Mouse (Mus musculus): ENCODE measurements around the gene Mrpl33. TPM values are rescaled to one million over a fixed set of nuclear protein-coding genes. Genes with fewer than 3 reads are reported as not detected.
"Not testable (repeated sequence)": the region's sequence is repeated elsewhere in the genome, so short reads cannot be mapped to it uniquely, and the experiment has no call there.

Mrpl33 gene
- polyA plus RNA-seq, 1 experiment from 2014 or later, result 240 TPM

DNA sequence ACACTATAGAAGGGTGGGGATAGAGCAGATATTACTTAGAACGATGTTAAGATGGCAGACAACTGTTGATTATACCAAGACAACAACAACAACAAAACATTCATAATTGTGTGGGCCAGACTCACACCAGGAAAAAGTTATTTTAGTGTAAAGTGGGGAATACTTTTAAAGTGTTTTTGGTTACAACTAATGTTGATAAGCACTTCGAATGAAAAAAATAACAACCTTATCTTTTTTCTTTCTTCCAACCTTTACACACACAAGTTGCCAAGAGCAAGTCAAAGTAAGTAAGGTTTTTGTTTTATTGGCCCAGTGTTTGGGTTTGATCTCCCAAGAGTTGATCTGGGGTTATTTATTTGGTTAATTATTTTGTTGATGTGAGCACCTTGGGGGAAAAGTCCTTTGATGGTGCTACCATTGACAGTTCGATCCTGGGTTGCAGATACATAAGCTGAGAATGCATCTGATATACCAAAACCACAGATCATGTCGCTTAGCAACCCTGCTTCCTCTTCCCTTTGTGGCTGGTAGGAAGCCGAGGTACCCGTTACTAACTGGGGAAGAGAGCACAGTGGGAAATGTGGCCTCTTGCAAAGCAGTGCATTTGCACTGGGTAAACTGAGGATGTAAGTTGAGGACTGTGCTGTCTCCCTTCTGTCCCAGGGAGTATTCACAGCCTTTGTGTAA is 17.7 kb downstream of the Mrpl33 start:
- Histone ChIP-seq H3K9me3 (replicated peaks) (no peaks in the 10 kb centered on the region), H3K4me2 (peak overlapping the region; percentile 66), H3K27me3 (no peaks in the 10 kb centered on the region), H3K27ac (peak overlapping the region; percentile 90), H3K9ac (peak overlapping the region; percentile 83), H3K36me3 (peaks cover 32% of the 10 kb centered on the region), H3K4me1 (replicated peaks) (peaks cover 19% of the 10 kb centered on the region), H3K4me3 (replicated peaks) (peak overlapping the region; percentile 87)
- no peak for DNase-seq
- 11% methylated on average over 6 of the region's 6 CpGs for WGBS (ENCODE audit: insufficient replicate concordance)
- ATAC-seq (ENCODE audit: low read depth), result no peak

DNA sequence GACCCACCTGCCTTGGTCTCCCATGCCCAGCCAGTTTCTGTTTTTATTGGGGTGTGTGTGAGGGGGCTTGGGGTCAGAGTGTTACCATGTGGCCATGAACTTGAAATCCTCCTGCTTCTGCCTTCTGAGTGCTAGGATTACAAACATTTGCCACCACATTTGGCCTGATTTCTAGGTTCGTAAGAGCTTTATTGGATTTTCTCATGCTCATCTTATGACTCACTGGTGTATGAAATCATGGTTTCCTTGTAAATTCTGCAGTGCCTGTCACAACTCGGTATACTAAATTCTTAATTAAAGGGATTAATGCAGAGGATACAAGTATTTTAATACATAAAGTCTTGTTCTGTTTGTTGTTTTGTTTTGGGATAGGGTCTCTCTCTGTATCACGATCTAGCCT is 23.6 kb downstream of the Mrpl33 start:
- Histone ChIP-seq H3K27me3 (no peaks in the 10 kb centered on the region), H3K9ac (no peak overlapping the region), H3K4me2 (no peak overlapping the region), H3K4me1 (replicated peaks) (peaks cover 9% of the 10 kb centered on the region), H3K4me3 (replicated peaks) (no peak overlapping the region), H3K27ac (no peak overlapping the region), H3K9me3 (replicated peaks) (no peaks in the 10 kb centered on the region), H3K36me3 (peaks cover 64% of the 10 kb centered on the region)
- no peak for DNase-seq
- 82% methylated on average over 3 of the region's 3 CpGs for WGBS (ENCODE audit: insufficient replicate concordance)
- ATAC-seq (ENCODE audit: low read depth), result no peak

DNA sequence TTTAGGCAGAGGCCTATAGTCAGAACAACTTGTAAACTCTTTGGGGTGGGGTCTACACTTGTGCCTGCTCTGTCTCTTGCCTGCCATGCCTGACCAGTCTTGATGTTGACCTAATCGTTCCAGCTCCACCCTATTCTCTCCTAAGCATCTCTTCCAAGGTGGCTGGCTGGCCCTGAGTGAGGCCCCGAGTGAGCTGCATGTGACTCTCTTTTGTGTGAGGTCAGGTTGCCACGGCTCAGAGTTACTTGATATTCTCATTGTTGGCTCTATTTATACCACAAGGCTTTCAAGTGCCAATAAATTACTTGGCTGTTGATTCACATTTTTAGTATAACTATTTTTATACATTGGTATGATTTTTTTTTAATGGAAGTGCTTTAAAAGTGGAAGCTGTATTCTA is 30.4 kb downstream of the Mrpl33 start:
- H3K27me3 ChIP-seq, result no peaks in the 10 kb centered on the region
- no peak for ATAC-seq (ENCODE audit: low read depth)
- DNase-seq, result no peak

DNA sequence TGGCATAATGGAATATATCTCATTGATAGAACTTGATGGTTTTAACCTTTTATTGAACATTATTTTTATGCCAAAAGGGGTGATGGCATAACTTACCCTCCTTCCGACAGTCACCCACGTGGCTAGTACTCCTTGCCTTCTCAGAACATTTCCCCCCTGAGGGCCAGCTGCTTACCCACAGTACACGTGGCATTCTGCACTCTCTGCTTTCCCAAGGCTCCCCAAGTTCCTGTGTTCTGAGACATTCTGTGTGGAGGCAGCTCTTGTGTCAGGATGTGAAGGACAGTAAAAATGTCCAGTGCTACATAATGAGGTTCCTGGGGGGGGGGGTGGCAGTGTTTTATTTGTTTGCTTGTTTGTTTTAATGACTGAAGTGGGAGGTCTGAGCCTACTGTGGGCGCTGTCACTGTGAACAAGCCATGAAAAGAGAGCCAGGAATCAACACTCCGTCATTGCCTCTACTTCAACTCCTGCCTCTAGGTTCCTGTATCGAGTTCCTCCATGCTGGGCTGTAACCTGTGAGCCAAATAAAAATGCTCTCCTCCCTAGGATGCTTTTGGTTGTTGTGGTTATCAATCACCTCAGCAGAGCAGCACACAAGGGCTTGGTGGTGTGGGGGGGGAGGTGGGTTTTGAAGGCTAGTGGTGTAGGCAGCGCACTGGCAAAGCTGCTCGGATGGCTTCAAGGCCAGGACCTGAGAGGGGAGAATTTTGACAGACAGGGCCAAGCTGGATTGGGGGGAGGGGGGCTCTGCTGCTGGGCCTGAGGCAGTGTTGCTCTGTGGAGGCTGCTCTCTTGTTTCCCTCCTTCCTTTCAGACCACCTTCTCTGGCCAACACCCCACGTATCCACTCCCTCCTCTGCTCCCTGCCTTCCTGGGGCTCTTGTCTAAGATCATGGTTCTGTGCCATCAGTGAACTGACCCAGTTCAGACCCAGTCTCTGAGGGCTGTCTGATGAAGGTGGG is 31.1 kb downstream of the Mrpl33 start:
- Histone ChIP-seq H3K27me3 (no peaks in the 10 kb centered on the region), H3K4me2 (no peak overlapping the region), H3K4me3 (replicated peaks) (no peak overlapping the region), H3K36me3 (peaks cover 5% of the 10 kb centered on the region; the same call in 1 of the 2 replicates), H3K27ac (no peak overlapping the region), H3K4me1 (replicated peaks) (no peaks in the 10 kb centered on the region), H3K9me3 (replicated peaks) (no peaks in the 10 kb centered on the region), H3K9ac (no peak overlapping the region)
- ATAC-seq (ENCODE audit: low read depth) (no peak), DNase-seq (no peak)
- WGBS (ENCODE audit: insufficient replicate concordance), result 74% methylated on average over 9 of the region's 9 CpGs

More for the DNA sequence above, 30.4 kb downstream of the Mrpl33 start:
- Histone ChIP-seq H3K27ac (no peak overlapping the region), H3K36me3 (peaks cover 12% of the 10 kb centered on the region), H3K9me3 (replicated peaks) (no peaks in the 10 kb centered on the region), H3K4me3 (replicated peaks) (no peak overlapping the region), H3K4me2 (no peak overlapping the region), H3K9ac (no peak overlapping the region), H3K4me1 (replicated peaks) (no peaks in the 10 kb centered on the region)
- WGBS (ENCODE audit: insufficient replicate concordance), result 60% methylated on average over 3 of the region's 3 CpGs

DNA sequence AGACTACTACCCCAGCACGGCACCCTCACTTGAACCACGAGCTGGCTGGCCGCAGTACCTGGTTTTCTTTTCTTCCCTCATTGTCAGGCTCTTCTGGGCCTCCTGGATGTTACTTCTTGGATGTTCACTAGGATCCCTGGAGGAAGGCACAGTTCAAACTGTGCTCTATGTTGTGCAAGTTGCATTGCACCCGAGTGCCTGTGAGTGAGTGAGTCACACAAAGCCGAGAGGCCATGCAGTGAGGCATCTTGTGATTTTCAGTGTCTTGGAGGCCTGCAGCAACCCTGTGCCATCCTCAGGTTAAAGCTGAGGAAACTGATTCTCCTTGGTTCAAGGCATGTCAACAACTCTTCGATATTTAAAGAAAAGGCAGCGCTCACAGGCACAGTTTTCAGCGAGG is 31.8 kb downstream of the Mrpl33 start:
- Histone ChIP-seq H3K27ac (no peak overlapping the region), H3K9ac (no peak overlapping the region), H3K9me3 (replicated peaks) (no peaks in the 10 kb centered on the region), H3K4me1 (replicated peaks) (no peaks in the 10 kb centered on the region), H3K4me2 (no peak overlapping the region), H3K4me3 (replicated peaks) (no peak overlapping the region), H3K36me3 (peaks cover 2% of the 10 kb centered on the region; the same call in 1 of the 2 replicates), H3K27me3 (no peaks in the 10 kb centered on the region)
- WGBS (ENCODE audit: insufficient replicate concordance), result 77% methylated on average over 8 of the region's 8 CpGs
- no peak for DNase-seq
- ATAC-seq (ENCODE audit: low read depth), result no peak

DNA sequence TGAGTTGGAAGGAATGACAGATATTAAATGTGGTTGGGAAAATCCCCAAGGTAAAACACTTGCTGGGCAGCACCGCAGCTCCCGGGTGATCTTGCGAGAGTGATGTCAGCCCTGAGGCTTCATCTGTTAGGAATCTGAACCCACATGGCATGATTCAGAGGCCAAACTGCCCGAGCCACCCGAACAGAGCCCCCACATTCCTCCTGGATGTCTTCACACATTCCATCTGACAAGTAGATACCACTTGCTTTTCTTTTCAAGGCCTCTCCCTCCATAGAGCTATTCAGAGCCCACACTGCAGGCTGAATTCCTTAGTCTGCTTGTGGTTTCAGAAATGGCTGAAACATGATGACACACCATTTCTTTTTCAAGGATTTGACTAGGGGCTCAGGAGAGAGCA is 33.3 kb downstream of the Mrpl33 start:
- H3K27me3 ChIP-seq, result no peaks in the 10 kb centered on the region
- ATAC-seq (ENCODE audit: low read depth) (no peak), DNase-seq (no peak)
- 0 out of 2 replicates have a peak, but pooled peaks cover 4% of the 10 kb centered on the region for H3K4me1 ChIP-seq (replicated peaks)
- no peaks in the 10 kb centered on the region for H3K9me3 ChIP-seq (replicated peaks)
- H3K4me2 ChIP-seq, result no peak overlapping the region
- WGBS (ENCODE audit: insufficient replicate concordance), result 64% methylated on average over 5 of the region's 5 CpGs
- H3K9ac ChIP-seq, result no peak overlapping the region
- 0 out of 2 replicates have a peak, but pooled peaks cover 2% of the 10 kb centered on the region for H3K36me3 ChIP-seq
- H3K27ac ChIP-seq, result no peak overlapping the region
- no peak overlapping the region for H3K4me3 ChIP-seq (replicated peaks)

DNA sequence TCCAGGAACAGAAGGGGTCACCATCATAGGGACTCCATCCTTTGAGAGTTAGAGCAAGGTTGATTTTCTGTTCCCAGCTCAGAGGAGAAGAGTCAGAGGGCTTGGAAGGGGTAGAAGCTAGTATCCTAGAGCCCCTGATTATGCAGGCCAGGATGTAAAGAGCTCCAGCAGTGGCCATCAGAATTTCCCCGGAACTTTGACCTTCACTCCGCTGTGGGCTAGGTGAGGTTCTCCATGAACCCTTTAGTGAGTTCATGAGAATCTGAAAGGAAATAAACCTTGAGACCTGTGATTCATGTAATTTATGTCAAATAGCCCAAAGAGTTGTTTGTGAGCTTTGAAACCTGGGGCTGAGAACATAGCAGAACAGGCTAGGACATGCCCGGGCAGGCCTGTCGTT is 34.4 kb downstream of the Mrpl33 start:
- H3K4me2 ChIP-seq, result not testable (repeated sequence)

DNA sequence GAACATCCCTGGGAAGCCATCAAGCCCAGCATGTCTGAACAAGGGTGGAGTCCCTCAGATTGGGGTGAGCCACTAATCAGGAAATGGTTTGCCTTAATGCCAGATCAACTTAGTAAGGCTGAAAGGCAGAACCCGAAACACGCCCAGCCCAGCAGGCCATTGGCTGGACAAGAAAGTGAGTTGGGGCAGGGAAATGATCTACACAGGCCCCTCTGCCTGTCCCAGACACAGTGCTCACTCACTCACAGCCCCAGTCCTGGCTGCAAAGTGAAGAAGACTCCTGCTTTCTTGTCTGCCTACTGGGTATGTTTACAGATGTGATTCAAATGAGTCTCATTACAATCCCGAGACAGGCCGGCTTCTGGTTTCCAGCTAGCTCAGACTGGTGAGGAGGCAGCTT is 37.4 kb downstream of the Mrpl33 start:
- peaks cover 9% of the 10 kb centered on the region for H3K4me1 ChIP-seq (replicated peaks)
- no peak overlapping the region for H3K4me3 ChIP-seq (replicated peaks)
- WGBS (ENCODE audit: insufficient replicate concordance), result 65% methylated on average over 4 of the region's 4 CpGs
- ATAC-seq (ENCODE audit: low read depth) (no peak), DNase-seq (no peak)
- no peak overlapping the region for H3K27ac ChIP-seq
- H3K4me2 ChIP-seq, result no peak overlapping the region
- H3K36me3 ChIP-seq, result no peaks in the 10 kb centered on the region
- no peaks in the 10 kb centered on the region for H3K9me3 ChIP-seq (replicated peaks)
- no peaks in the 10 kb centered on the region for H3K27me3 ChIP-seq
- H3K9ac ChIP-seq, result no peak overlapping the region

More for the DNA sequence above, 34.4 kb downstream of the Mrpl33 start:
- H3K27me3 ChIP-seq; H3K27ac ChIP-seq; H3K4me3 ChIP-seq (replicated peaks); H3K36me3 ChIP-seq; ATAC-seq (ENCODE audit: low read depth); H3K9ac ChIP-seq; DNase-seq; H3K4me1 ChIP-seq (replicated peaks); H3K9me3 ChIP-seq (replicated peaks): not testable (repeated sequence)
- 90% methylated on average over 4 of the region's 4 CpGs for WGBS (ENCODE audit: insufficient replicate concordance)

DNA sequence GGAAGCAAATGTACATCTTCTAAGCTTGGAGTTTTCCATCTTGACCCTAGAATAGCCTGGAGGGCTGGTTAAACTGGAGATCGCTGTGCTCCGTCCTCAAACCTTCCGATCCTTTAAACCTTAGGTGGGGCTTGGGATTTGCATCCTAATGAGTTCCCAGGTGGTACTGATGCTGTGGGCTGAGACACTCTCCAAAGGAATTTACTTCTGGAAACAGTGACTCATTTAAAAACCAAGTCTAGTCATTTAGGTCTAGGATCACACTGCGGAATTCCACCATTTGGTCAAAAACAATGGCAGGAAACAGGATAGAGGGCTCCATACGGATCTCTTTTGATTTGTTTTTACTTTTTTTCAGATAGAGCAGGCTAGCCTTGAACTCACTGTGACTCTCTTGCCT is 37.9 kb downstream of the Mrpl33 start:
- Histone ChIP-seq H3K4me2 (no peak overlapping the region), H3K27me3 (no peaks in the 10 kb centered on the region), H3K4me1 (replicated peaks) (peaks cover 9% of the 10 kb centered on the region), H3K4me3 (replicated peaks) (no peak overlapping the region), H3K9ac (no peak overlapping the region), H3K27ac (no peak overlapping the region), H3K36me3 (no peaks in the 10 kb centered on the region), H3K9me3 (replicated peaks) (no peaks in the 10 kb centered on the region)
- DNase-seq (no peak), ATAC-seq (ENCODE audit: low read depth) (no peak)
- 78% methylated on average over 5 of the region's 5 CpGs for WGBS (ENCODE audit: insufficient replicate concordance)

DNA sequence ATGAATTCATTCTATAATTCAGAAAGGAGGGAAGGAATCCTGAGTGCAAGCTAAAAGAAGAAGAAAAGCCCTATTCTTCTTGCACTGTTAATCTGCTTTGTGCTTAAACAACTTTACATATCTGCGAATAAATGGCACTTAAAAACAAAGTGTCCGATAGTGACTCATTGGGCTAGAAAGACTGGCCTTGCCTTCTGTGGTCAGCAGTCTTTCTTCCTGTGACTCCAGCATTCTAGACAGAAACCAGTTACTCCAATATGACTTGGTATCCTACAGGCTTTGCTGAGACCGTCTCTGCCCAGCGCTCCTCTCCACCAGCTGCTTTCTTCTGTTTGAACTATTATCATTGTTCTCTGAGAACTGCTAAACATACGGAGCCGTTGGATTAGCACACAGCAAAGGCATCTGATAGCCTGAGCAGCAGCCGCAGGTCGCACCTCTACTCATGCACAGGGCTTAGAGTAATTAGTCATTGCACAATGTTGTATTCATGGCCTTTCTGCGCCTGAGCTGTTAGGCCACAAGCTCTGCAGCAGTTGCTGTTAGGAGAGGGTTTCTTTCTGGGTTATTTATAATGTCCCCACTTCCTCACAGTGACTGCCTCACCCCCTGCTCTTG is 40.0 kb downstream of the Mrpl33 start:
- H3K4me1 ChIP-seq (replicated peaks), result peaks cover 9% of the 10 kb centered on the region
- 39% methylated on average over 9 of the region's 9 CpGs for WGBS (ENCODE audit: insufficient replicate concordance)
- H3K4me3 ChIP-seq (replicated peaks), result no peak overlapping the region
- no peaks in the 10 kb centered on the region for H3K9me3 ChIP-seq (replicated peaks)
- no peak for DNase-seq
- H3K36me3 ChIP-seq, result no peaks in the 10 kb centered on the region
- H3K27me3 ChIP-seq, result no peaks in the 10 kb centered on the region
- ATAC-seq (ENCODE audit: low read depth), result peak; percentile 50
- H3K9ac ChIP-seq, result no peak overlapping the region
- peak overlapping the region; percentile 30; the same call in 1 of the 2 replicates for H3K27ac ChIP-seq
- no peak overlapping the region for H3K4me2 ChIP-seq

DNA sequence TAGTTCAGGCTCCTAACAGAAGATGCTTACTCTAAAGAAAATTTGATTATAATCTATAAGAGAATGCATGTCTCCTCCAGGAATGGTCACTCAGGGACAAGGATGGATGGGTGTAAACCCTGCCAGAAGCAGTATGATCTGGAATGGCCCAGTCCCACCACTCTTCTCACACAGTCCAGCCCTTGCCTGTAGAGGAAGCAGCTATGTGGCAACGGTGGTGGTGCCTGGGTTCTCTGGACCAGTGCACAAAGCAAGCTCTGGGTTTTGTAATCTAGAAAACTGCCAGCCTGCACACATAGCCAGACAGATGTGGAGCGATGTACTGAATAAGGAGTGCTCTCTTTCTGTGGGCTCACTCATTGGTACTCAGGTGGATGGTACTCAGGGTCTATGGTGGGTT is 43.8 kb downstream of the Mrpl33 start:
- Histone ChIP-seq H3K27ac (no peak overlapping the region), H3K36me3 (0 out of 2 replicates have a peak, but pooled peaks cover 4% of the 10 kb centered on the region), H3K9me3 (replicated peaks) (no peaks in the 10 kb centered on the region), H3K4me1 (replicated peaks) (peaks cover 5% of the 10 kb centered on the region), H3K4me3 (replicated peaks) (no peak overlapping the region), H3K27me3 (no peaks in the 10 kb centered on the region), H3K4me2 (no peak overlapping the region), H3K9ac (no peak overlapping the region)
- 81% methylated on average over 2 of the region's 2 CpGs for WGBS (ENCODE audit: insufficient replicate concordance)
- ATAC-seq (ENCODE audit: low read depth) (no peak), DNase-seq (no peak)
